Mouse (Mus musculus) limb, embryonic 15.5 days (tissue): ENCODE results near the gene Npc1l1. TPM values are rescaled to one million over a fixed set of nuclear protein-coding genes. Genes with fewer than 3 reads are reported as not detected.

Experiments used
- polyA plus RNA-seq: library from polyadenylated mRNA; unstranded; fragments of >200 nt; fragmentation: Nextera tagmentation; extraction: Ambion mirVana; gene quantifications from 2 replicates; pipeline ENCODE4 v1.2.1, GENCODE M21; 2015

Npc1l1 gene
- polyA plus RNA-seq, 1 experiment from 2014 or later: 0.13 TPM

Other genes with a start within 250 kb of the Npc1l1 start
- 2.6 and 4.4 TPM in 2 replicates for gene Camk2b, start 163.8 kb downstream of the Npc1l1 start, polyA plus RNA-seq
- 0.24 and 0.37 TPM in 2 replicates for gene A730071L15Rik, start 30.1 kb downstream of the Npc1l1 start, polyA plus RNA-seq
- gene Nudcd3, start 29.7 kb downstream of the Npc1l1 start, polyA plus RNA-seq: 40.3 and 41.2 TPM in 2 replicates
- 81.0 and 91.8 TPM in 2 replicates for gene Ddx56, start 37.6 kb upstream of the Npc1l1 start, polyA plus RNA-seq
- gene Tmed4, start 44.7 kb upstream of the Npc1l1 start, polyA plus RNA-seq: 104 and 106 TPM in 2 replicates
- gene Ogdh, start 61.5 kb upstream of the Npc1l1 start, polyA plus RNA-seq: 91.4 and 101 TPM in 2 replicates
- gene Zmiz2, start 158.9 kb upstream of the Npc1l1 start, polyA plus RNA-seq: 10.0 TPM in 2 replicates
- gene Ppia, start 185.3 kb upstream of the Npc1l1 start, polyA plus RNA-seq: 4,193 and 4,412 TPM in 2 replicates
- gene H2afv, start 214.3 kb upstream of the Npc1l1 start, polyA plus RNA-seq: 402 and 435 TPM in 2 replicates
- gene Purb, start 245.8 kb upstream of the Npc1l1 start, polyA plus RNA-seq: 29.2 and 29.9 TPM in 2 replicates